Mouse (Mus musculus) c-Kit-positive CD71-negative TER-119-negative erythroid progenitor cells, embryonic 14.5 days (primary cell): ENCODE measurements at regions not wholly inside any gene's neighbourhood (a gene's known extent, or its start where the extent isn't known, plus 50 kb on each side); places are given as distances from the start of the nearest gene placed in this dataset.

Experiments
- DNase-seq: peaks from one replicate; pipeline ENCODE4 v3.0.0-alpha.2; 2013; ENCODE audit warnings: low read depth

DNA sequence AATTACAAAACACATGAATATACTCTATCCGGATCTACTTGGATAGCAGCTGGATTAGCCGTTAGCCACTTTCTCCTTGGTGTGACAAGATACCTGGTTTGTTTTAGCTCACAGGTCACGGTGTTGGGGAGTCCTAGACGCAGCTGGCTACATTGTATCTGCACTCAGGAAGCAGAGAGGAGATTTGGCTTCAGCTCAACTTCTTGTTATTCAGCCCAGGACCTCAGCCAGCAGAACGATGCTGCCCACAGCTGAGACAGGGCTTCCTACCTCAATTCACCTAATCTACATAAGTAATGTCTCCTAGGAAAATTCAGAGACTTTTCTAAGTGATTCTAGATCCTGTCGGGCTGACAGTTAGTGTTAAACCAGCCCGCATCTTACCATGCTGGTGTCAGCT lies 289.4 kb downstream of the 3100002H09Rik start:
- no peak for DNase-seq

GRCm38 (mm10) chr4:124317042-124317441 lies 293.6 kb downstream of the 3100002H09Rik start:
- DNase-seq: no peak

- DNase-seq: no peak
These were observed 298.9 kb downstream of the 3100002H09Rik start for GRCm38 (mm10) chr4:124311657-124312056.

DNA sequence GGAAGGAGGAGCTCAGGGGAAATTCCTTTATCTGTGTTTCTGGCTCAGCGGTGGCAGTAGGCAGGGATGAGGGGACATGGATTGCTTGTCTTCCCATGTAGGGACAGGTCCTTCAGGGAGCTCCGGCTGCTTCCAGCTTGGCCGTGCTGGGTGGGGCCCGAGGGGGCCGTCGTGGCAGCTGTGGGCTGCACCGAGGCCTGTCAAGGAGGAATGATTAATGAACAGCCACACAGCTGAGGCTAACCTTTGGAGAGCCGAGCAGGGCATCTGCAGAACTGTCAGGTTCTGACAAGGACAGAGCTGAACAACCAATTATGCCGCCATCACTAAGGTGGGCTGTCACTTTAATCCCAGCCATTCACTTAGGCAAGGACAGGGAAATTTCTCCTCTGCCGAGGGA lies 300.0 kb downstream of the 3100002H09Rik start:
- no peak for DNase-seq

GRCm38 (mm10) chr4:124305871-124306555 lies 304.6 kb downstream of the 3100002H09Rik start:
- no peak for DNase-seq

DNA sequence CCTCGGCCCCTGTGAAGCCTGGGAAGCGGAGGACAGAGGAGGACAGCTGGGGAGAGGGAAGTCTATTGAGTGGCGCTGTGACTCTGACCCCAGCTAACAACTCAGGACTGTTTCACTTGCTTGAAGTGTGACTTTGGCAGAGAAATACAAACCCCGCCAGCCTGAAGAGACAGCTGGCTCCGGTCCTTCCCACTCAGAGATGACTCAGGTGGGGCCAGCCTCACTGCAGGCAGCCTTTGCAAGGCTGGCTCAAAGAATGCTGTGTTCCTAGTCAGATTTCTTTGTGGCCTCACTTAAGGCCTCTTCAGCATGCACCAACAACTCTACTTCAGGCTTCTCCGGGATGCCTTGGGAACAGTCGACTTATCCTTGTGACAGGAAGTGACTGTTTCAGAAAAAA lies 307.7 kb downstream of the 3100002H09Rik start:
- DNase-seq: no peak

DNA sequence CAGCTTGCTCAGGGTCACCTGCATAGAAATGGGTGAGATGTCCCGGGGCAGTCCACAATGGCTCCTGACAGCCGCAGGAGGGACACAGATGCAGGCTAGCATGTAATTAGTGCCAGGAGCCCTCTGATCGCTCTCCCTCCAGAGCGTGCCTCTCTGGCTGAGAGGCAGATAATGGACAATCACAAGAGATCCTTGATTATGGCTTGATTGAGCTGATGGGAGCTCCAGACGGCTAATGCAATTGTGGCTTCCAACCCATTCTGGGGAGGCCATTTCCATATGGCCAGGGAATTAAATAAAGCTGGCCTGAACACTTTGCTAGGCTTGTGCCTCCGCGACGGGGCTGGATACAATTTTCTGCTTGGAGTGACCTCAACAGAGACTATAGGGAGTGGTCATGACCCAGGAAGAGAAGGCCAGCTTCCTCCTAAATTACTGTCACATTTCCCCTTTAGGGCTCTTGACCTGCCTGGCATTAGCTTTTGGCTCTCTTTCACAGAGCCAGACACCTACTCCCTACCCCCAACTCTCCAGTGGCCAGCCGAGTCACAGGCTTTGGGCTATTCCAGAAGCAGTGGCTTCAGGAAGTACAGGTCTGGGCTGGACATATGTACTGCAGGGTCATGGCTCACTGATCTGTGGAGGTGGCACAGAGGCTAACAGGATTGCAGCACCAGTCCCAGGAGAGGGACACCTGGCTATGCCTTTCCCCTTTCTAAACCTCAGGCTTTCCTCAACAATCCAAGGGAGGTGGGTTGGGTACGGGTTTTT lies 311.8 kb downstream of the 3100002H09Rik start:
- DNase-seq: no peak

- DNase-seq: no peak
These were observed 318.3 kb downstream of the 3100002H09Rik start for GRCm38 (mm10) chr4:124292254-124292653.

- no peak for DNase-seq
These were observed 318.8 kb downstream of the 3100002H09Rik start for GRCm38 (mm10) chr4:124291767-124292166.

DNA sequence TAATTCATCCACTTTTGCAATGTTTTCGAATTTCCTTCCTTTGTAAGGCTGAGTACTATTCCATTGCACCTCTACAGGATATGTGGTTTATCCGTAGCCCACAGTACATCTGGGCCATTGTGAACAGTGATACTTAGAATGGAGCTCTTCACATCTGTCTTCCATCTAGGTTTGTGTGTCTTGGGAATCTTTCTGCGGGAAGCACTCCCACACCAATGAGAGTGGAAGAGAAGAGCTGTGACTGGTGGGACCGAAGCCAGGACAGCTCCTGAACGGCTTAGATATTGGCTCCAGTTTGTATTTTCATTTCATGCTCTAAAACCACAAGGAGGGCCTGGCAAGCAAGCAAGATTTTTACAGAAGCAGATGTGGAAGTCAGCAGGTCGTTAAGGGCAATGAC lies 323.1 kb downstream of the 3100002H09Rik start:
- DNase-seq: no peak

- DNase-seq: no peak
These were observed 331.9 kb downstream of the 3100002H09Rik start for GRCm38 (mm10) chr4:124278681-124279080.

DNA sequence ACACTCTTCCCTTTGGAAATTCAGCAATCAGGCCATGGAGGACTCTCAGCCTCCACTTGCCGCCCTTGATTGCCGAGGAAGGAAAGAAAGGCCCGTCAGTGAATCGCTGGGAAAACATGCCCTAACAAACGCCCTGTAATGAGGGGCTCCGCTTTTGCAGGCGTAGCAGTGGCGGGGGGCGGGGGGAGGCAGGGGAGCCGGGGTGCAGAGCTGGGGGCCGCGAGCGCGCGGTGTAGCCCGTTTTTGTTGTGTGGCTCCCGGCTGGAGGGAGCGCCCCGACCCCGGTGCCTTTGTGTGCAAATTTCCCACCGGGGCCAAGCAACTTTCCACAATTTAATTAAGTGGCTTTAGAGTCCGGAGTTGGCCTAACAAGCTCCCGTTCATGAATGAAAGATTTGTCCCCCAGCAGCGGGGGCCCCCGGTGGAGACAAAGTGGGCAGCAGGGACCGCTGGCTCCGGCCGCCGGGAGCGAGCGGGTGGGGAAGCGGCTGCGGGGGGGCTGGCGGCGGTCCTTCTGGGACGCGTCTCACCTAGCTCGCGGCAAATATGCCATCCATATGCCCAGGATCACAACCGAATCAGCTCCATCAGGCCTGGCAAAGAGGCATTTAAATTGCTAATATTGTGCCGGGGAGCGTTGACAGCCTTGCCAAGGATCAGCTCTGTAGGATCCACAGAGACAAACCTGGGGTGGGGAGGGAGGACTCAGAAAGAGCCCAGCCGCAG lies 333.0 kb downstream of the 3100002H09Rik start:
- no peak for DNase-seq

DNA sequence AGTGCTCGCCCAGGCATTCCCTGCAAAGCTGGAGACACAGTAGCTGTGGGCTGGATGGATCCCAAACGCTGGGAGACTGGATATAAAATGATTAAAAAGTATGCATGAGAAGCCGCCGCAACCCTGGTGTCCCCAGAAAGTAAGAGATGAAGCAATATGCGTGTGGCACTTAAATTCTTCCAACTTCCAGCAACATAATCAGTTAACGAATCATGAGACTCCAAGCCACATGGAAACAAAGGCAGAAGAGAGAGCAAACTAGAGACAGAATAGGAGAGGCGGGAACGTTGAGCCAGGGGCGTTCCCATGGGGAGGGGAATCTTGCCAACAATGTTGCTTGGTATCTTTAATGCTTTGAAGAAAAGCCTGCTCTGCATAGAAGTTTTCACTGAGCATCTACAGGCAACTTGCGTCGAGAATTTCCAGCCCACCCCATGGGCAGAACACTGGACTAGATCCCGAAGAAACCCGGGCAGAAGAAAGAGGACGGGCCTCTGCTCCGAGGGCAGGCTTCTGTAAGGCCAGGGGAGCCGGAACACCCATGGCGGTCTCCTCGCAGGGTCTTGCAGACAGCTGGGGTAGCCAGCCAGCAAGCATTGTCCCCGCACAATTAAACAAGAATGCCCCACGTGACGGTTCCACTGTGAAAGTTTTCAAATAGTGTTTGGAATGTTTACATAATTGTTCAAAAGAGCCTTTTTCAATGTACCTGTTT lies 333.7 kb downstream of the 3100002H09Rik start:
- DNase-seq: no peak

- DNase-seq: no peak
These were observed 338.6 kb downstream of the 3100002H09Rik start for GRCm38 (mm10) chr4:124272002-124272401.

DNA sequence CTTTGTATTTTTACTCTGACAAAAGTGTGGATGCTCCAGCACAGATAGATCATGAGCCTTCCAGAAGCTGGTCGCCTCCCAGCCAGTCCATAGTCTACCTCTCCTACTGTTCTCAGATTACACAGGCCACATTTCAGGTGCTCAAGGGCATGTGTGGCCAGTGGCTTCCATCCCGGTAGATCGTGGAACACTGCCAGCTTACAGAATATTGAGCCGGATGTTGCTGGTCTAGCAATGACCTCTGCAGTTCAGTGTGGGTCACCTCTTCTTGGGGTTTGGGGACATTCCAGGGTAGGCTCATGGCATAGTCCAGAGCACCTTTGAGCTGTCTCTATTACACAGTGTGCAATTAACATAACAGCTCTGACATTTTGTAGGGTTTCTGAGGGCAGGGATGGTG lies 342.2 kb downstream of the 3100002H09Rik start:
- no peak for DNase-seq

DNA sequence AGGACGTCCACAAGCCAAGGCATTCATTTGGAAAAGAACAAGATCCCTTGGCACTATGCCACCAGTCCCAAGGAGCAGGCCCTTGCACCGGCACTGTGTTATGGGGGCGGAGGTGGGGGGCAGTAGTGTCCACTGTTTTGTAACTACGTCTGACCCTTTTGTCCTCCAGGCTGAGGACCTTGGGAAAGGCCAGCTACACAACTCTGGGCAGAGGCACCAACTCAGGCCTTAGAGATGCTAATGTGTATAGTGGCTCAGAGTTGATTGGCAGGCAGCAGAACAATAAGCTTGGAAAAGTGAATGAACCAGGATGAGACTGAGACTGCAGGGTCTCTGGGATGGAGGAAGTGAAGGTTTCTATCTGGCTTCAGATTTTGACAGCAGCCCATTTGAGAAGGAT lies 344.0 kb downstream of the 3100002H09Rik start:
- DNase-seq: no peak

- DNase-seq: no peak
These were observed 345.1 kb downstream of the 3100002H09Rik start for GRCm38 (mm10) chr4:124265527-124265926.

DNA sequence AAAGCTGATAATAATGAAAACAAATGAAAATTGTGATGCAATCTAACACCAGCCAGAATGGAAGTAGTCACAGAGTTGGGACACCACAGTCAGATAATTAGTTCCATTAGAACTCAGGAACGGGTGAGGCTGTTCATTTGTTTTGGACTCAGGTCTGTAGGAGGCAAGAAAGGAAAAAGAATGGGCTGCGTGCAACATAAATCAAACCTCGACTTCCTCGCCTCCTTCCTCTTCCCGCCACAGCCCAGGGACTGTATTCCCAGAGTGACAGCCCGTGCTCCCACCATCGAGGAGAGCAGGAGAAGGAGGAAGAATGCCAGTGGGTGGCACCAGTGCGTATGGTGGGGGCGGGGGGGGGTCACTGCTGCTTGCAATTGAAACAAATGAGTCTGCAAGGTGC lies 339.2 kb upstream of the 4930535I16Rik start:
- DNase-seq: no peak

- DNase-seq: no peak
These were observed 338.7 kb upstream of the 4930535I16Rik start for GRCm38 (mm10) chr4:124256515-124256914.

GRCm38 (mm10) chr4:124255183-124255543 lies 337.3 kb upstream of the 4930535I16Rik start:
- no peak for DNase-seq

- no peak for DNase-seq
These were observed 336.8 kb upstream of the 4930535I16Rik start for GRCm38 (mm10) chr4:124254446-124255182.

- no peak for DNase-seq
These were observed 323.8 kb upstream of the 4930535I16Rik start for GRCm38 (mm10) chr4:124241600-124241999.
